Mouse (Mus musculus) cerebellum, adult 18-20 months (tissue): ENCODE data around the gene Cyth3.
A peak's percentile ranks its signal among the peaks of the same experiment; 100 is the strongest.

Experiments used
- DNase-seq, 2 experiments: peaks; one replicate each; pipeline ENCODE4 v3.0.0; 2021

The Cyth3 gene

DNA sequence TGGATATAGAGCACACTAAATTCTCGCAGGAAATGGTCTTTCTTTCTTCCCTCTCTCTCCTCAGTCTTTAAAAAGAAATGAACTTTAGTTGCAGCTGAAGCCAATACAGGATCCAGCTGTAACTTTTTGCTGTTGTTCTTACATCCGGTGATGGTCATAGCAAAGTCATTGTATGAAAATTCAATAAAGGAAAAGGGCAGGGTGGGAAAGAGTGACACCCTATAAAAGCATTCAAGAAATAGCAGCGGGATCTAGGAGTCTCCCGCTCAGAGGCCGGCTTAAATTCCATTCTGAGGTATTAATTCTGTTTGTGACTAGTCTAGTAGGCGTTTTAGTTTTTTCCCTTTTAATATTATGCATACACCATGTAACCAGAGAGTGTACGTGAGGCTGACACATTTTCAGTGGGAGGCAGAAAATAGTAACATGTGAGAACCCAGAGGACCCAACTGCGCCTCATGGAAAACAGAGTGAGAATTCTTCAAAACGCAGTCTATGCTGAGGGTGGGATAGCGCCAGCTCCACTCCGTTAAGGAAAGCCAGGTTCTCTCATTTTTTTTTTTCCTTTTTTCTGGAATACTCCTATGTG, 15.7 kb downstream of the Cyth3 start:
- DNase-seq, result no peak

DNA sequence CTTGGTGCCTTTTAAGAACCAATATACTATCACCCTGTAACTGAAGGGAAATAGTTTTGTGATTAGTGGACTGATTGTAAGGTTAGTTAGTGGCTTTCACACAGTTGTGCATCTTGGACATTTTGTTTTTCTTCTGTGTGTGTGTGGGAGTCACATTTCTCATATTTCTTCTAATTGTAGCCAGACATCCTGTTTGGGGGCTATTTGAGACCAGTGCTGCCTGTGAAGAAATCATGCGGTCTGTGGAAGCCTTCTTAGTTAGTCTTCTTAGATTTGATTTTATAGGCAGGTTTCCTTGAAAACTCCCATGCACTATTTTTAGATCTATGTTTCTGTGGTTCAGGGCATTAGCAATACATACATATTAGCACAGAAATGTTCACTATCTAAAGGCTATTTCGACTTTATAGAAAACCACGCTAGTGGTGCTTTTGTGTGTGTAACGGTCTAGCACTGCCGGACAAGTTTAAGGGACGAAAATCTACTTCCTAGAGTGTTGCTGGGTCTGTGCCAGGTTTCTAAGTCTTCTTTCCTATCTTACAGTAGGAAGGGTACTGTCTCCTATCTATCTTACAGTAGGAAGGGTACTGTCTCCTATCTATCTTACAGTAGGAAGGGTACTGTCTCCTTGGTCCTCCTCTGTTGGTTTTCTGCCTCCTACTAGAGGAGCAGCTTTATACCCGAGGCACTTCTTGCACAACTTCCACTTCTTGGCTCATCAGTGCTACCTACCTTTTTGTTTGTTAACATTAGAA, 16.4 kb downstream of the Cyth3 start:
- no peak for DNase-seq

DNA sequence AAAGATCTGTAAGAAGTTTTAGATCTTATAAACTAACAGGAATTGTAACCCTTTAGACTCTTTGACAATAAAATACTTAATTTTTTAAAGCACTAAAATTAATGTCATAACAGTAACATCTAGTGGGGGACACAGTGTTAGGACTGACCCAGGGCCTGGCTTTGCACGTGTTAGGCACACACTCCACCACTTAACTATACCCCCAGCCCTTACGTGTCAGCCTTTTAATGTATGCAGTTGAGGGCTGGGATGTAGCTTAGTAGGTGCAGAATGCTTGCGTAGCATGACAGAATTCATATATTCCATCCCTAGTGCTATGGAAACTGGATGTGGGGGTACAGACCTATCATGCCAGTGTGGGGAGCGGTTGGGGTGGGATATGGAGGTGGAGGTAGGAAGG, 17.1 kb downstream of the Cyth3 start:
- no peak for DNase-seq

DNA sequence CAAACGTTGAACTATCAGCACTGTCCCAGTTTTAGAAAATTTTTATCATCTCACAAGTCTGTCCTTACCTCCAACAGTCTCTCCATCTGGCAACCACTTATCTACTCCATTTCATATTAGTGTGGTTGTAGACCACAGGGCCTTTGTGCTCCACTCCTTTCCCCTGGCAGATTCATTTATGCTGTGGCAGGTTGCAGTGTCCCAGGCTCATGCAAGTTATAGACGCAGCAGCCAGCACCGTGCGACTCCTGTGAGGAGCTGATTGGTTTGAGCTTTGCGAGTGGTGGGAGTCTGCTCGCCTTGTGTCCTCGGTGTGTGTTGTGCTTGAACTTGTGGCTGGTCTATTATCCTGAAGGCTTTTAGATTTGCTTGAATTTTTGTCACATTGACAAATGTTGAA, 17.6 kb downstream of the Cyth3 start:
- no peak for DNase-seq

DNA sequence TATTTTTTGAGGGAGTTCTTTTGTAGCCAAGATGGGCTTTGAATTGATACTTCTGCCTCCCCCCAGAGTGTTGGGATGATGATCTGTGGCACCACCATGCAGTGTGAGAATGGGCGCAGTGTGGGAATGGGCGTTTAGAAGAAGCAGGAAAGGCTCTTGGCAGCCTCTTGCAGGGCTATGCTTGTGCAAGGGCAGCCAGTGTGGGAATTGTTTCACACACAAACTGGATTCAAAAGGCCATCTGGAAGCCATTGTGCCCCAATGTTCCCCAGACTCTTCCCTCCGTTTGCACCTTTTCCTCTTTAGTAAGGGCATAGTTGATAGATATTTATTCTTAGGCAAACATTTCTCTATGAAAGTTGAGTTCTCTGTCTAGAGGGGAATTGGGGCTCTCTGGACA, 19.3 kb downstream of the Cyth3 start:
- no peak for DNase-seq

DNA sequence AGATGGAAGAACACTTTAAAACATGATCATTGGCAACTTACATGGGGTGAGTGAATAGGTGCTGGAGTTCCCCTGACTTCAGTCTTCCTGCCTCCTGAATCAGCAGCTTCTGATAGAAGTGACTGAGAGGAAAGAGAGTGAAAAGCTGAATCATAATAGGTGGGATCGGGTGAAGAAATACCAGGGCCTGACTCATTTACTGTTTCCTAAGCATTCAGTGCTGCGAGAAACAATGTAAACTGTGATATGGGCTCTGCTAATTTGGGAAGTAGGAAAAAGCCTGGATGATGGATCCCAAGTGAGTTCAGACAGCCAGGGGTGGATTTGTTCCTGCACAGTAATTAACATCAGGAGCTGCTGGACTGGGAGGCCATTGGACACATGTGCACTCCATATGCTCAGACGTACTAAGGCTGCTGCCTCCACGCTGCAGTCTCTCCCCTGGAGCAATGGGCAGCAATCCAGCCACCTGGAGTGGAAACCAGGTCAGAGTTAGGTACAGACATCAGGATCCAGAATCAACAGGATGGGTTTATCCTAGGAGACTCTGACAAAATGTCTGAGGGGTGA, 20.1 kb downstream of the Cyth3 start:
- no peak for DNase-seq

DNA sequence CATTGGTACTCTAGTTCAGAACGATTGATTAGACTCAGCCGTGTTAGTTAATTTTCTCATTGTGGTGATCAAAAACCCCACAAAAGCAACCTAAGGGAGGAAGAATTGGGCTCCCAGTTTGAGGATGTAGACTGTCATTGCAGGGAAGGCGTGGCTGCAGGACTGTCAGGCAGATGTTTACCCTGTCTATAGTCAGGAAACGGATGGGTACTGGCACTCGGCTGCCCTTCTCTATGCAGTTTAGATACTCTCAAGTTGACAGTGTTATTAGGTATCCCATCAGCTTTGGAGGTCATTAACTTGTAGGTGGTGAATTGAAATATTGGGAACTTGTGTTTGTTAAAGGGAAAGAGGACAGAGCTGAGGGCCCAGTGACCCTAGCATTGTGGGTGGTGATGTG, 23.7 kb downstream of the Cyth3 start:
- no peak for DNase-seq

DNA sequence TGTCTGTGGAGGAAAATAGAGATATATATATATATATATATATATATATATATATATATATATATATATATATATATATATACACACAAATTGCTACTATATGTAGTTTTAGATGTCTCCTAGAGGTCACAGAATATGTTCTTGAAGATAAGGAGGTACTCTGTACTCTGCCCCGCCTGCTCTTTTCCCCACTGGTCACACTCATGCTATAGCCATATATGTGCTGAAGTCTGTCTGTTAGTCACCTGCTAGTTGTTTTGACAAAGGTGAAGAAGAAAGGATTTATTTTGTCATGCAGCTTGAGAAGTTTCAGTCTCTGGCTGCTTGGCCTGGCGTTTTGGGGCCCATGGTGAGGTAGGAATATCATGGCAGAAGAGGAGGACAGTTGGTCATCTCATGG, 25.2 kb downstream of the Cyth3 start:
- DNase-seq, result no peak

DNA sequence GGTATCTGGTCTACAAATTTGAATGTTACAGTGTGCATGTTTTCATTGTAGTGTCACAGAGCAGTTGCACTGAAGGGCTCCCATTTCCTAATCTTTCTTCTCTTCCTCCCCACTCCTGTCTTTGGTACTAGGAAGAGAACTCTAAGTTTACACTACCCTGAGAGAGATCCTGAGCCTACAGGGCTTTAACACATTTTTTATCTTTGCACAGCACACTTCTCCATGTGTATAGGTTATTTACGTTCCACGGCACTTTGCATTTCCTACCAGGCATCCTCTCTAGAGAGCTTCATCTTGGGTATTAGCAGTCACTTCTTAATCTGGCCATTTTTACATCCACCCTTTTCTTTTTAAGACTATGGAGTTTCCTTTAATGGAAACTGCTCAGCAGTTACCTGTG, 25.8 kb downstream of the Cyth3 start:
- no peak for DNase-seq

DNA sequence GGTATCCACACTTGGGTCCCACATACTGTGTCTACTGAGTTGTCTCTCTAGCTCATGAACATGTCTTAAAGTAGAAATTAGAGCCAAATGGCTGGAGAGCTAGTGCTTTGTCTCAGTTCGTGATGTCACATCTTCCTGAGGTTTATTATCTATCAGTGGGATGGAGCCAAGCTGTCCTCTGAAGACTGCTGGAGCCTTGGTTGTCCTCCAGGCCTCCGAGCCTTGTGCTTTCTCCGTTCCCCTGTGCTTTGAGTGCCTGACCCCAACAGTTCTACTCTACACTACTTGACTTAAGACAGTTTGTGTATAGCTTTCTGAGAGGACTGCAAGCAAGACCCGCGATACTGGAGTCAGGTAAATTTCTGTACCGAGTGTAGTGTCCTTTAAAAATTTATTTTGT, 26.9 kb downstream of the Cyth3 start:
- no peak for DNase-seq

DNA sequence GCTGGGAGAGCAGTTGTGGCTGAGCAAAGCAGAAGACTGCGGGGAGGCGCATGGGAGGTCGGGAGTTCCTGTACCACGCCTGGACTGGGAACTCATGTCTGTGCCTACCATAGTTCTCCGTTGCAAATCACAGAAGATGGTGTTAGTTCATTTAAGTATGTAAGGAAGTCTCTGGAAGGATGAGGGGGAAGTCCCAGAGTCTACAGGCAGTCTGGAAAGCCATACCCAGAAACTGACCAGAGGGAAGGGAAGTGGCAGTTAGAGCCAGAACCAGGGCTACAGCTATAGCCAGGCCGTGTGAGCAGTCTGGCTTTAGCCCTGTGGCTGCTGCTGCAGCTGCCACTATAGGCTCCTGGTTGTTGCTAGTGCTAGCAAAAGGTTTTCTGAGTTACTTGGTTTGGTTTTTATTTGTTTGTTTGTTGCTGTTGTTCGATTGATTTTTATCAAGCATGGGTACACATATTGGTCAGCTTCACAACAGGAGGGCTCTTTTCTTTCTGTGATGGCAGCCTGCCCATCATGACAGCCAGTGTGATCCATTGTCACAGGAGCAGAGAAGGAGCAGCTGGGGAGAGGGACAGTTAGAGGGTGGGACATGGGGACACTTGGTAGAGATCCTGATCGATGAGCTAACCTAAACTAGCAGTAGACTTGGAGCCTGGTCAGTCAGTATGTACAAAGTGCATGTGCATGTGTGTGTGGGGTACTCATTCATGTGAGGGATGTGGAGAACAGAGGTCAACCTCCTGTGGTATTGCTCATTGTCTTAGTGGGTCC, 29.8 kb downstream of the Cyth3 start:
- DNase-seq, result peak in 1 of 2 experiments; percentile 8

DNA sequence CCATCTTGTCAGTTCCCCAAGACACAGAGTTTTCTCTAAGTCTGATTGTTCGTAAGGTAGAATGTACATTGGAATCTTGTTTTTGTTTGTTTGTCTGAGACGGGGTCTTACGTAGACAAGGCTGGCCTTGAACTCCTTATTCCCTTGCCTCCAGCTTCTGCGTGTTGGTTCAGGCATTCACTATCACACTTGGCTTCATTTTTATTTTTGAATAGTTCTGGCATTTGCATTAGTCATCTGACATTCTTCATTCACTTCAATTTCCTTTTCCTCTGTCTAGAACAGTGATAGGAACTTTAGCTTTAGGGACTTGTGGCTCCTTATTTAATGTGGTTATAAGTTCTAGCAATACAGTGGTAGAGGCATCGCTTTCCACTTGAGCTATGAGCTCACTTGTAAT, 31.2 kb downstream of the Cyth3 start:
- DNase-seq, result no peak

DNA sequence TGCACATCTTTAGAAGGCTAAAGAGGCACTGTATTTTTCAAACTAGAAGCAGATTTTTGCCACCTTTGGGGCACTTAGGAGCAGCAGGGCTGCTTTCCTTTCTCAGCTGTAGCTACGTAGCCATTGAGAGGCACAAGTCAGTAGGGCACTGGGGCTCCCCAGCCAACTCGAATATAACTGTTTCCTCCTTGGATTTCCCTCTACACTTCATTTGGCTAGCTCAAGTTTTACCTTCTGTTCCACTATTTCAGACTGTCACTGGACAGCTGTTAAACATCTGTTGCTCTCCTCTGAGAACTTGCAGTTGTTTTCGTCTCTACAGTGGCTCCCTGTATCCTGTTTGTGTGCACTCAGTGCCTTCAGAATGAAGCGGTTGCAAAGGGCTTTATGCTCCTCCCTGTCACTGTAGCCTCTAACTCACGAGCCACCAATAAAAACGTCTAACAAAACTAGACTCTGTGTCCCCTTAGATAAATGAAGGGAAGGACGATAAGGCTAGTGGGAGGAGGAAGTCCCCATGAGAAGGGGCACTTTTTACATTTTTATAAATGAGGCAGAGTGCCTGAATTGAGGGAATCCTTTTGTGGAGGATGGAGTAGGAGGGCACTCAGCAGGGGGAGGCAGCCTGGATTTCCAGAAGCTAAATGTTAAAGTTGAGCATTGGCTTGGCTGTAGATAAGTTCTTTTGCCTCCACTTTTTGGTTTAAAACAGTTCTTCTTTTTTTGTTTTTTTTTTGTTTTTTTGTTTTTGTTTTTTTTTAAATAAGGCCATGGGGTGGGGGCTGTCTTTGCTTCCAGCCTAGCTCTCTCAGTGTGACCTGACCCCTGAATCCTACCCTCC, 32.6 kb downstream of the Cyth3 start:
- DNase-seq, result no peak

DNA sequence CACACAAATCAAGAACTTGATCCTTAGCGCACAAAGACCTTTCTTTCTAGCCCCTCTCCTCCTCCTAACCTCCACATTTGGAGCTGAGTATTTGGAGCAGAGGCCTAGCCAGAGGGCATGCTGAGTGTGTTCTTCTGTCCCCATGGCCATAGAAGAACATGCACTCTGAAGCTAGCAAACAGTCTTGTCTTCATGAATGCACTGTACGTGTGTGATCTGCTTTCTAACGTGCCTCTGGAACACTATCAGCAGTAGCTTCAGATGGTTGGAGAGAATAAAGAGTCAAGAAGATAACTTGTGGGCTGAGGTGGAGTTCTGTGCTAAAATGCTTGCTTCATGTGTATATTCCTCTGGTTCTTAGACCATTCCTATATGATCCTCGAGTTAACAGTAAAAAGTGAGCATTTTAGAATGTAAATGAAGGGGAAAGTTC, 33.3 kb downstream of the Cyth3 start:
- DNase-seq, result no peak

DNA sequence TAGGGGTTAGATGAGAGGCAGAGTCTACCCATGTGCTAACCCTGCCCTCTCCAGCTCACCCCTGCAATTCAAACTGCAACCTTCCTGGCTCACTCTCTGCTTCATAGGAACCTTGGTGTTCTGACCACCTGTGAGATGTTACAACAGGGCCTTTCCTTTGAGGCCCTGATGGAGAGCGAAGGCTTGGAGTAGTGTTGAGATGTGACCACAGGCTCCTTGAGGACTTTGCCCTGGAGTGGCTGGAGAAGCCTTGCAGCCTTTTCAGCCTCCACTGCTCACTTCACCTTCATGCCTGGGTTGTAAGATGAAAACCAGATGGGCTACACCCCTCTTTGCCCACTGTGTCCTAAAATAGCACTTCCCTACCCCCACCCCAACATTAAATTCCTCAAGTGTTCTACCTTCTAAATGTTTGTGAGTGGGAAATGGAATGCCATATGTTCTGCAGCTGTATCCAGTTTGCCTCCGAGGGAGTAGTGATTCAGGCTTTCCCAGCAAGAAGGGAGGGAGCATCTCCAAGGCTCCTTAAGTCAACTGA, 34.5 kb downstream of the Cyth3 start:
- no peak for DNase-seq

DNA sequence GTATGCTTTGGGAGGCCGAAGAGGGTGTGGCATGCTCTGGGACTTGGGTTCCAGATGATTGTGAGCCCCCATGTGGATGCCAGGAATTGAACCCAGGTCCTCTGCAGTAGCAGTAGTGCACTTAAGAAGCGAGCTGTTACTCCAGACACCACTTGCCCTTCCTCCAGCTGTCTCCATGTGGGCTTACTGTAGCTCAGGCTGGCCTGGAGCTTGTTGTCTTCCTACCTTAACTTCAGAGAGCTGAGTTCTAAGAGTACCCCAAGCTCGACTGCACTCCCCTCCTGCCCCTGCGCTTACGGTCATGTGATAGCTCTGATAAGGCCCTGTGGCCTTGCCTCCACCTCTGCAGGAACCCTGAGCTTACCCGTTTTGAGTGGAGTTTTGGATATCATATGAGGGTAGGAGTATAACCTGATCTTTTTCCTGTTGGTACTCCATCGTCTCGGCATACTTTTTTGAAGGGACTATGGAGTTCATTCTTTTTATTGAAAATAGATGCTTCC, 36.8 kb downstream of the Cyth3 start:
- no peak for DNase-seq

DNA sequence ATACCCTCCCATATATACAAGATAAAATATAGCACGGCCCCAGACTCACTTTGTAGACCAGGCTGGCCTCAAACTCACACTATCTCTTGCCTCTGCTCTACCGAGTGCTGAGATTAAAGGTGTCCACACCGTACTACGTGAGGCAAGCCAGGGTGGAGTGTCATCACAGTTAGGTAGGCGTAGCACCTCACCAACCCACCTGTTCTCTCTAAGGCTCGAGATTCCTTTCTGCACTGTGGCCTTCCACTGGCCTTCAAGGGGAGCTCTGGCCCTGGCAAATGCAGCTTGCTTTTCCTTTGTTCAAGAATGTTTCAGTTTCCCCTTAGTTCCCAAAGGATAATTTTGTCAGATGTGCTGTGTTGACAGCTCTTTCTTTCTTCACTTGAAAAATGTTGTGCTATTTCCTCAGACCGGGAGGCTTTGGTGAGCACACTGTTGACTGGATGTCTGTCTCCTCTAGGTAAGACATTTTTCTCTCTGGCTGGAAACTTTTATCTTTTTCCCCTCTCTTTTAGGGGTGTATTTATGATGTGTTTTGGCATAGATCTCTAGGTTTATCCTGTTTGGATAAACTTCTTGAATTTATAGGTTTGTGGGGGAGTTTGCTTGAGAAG, 40.9 kb downstream of the Cyth3 start:
- no peak for DNase-seq

DNA sequence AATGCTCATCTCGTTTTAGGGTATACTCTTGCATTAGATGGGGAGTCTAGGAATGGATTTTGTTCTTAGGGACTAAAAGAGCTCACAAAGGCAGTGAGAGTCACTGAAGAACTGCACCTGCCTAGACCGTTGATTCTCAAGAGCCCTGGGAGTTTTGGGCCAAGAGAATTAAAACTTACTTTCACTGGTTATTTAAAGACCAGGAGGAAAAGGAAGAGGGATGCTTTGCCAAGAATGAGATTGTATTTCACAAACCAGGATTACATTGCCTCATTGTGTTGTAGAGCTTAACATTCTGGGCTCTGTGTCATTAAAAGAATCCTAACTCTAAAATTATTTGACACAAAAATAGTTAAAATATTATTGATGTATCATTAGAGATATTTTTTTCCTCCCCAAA, 43.3 kb downstream of the Cyth3 start:
- no peak for DNase-seq

DNA sequence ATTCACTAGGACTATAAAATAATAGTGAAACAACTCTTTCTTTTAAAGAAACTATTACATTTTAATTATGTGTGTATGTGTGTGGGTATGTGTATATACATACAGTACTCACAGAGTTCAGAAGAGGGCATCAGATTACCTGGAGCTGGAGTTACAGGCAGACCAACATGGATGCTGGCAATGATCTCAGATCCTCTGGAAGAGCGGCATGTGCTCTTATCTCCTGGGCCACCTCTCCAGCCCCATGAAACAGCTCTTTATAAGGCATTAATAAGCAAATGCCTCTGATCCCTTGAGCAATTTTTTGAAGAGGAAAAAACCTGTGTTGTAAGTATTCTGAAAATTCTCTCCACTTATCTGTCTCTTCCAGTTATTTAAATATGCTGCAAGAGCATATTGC, 43.8 kb downstream of the Cyth3 start:
- DNase-seq, result no peak

DNA sequence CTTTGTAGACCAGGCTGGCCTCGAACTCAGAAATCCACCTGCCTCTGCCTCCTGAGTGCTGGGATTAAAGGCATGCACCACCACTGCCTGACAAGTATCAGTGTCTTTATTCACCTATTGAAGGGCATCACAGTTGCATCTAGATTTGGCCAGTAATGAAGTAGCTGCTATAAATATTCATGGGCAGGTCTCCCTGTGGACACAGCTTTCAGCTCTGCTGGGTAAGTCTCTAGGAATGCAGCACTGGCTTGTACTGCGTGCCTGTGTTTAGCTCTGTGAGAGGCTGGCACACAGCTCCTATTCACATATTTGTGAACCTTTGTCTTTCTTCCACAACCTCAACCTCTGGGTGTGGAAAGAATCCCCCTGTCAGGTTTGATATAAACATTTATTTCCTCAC, 46.6 kb downstream of the Cyth3 start:
- DNase-seq, result no peak

DNA sequence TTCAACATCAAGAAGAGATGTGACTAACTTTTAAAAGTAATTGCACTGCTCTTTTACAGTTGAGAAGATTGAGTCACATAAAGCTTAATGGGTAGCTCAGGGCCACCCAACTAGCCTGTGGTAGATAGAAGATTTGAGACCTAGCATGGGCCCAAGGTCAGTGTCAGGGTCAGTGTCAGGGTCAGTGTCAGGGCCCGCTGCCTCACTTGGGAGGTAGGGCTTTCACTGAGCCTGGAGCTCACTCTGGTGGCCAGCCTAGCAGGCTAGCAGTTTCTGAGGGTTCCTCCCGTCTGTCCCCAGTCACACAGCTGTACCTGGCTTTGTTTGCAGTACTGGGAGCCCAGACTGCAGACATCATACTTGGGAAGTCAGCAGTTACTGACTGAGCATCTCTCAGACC, 47.1 kb downstream of the Cyth3 start:
- no peak for DNase-seq

DNA sequence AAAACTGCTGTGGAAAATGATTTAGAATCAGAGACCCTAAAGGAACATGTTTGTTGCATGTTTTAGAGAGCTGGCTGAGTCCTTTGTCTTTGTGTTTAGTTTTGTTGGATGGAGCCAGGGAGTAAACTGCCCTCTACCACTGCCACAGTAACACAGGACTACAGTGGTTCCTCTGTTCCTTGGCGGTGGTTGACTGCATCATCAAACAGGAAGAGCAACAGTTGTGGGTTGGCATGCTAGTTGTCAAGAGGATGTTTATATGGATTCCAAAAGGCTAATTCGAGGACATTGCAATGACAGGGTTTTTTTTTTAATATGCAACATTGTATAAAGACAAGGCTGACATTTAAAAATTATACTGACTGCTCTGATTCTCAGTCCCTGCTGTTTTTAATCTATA, 47.6 kb downstream of the Cyth3 start:
- DNase-seq, result no peak
